Mouse (Mus musculus): ENCODE results near the gene Pter.

The Pter gene

GRCm38 (mm10) chr2:12923804-12924591 is at the start of gene Pter:
Gene Pter (plus strand): TSS chr2:12924041.
- Histone ChIP-seq H3K27me3 (ENCODE audit: insufficient read depth, low read length) (no peaks in the 10 kb centered on the region), H3K9me3 (ENCODE audit: low read length) (peaks cover 5% of the 10 kb centered on the region; the same call in 1 of the 2 replicates), H3K36me3 (ENCODE audit: insufficient read depth, low read length) (no peaks in the 10 kb centered on the region), H3K4me1 (replicated peaks; ENCODE audit: low read depth, low read length) (peaks cover 18% of the 10 kb centered on the region), H3K4me3 (replicated peaks; ENCODE audit: low read length) (peak within 1 kb of the TSS; percentile 78)
- no peak for TF ChIP-seq CTCF (conservative IDR thresholded peaks at IDR 0.05; ENCODE audit: low read length)
- TF ChIP-seq NANOG (IDR thresholded peaks at IDR 0.05; ENCODE audit: borderline replicate concordance, low read length) = no peak
- TF ChIP-seq POU5F1 (IDR thresholded peaks at IDR 0.05; ENCODE audit: borderline replicate concordance, low read length) = no peak

GRCm38 (mm10) chr2:12874232-12874631 is 49.6 kb upstream of the Pter start:
- Histone ChIP-seq H3K9me3 (ENCODE audit: low read length) (no peaks in the 10 kb centered on the region), H3K4me3 (replicated peaks; ENCODE audit: low read length) (no peak overlapping the region), H3K4me1 (replicated peaks; ENCODE audit: low read depth, low read length) (no peaks in the 10 kb centered on the region), H3K36me3 (ENCODE audit: insufficient read depth, low read length) (no peaks in the 10 kb centered on the region), H3K27me3 (ENCODE audit: insufficient read depth, low read length) (no peaks in the 10 kb centered on the region)
- no peak for TF ChIP-seq NANOG (IDR thresholded peaks at IDR 0.05; ENCODE audit: borderline replicate concordance, low read length)
- no peak for TF ChIP-seq POU5F1 (IDR thresholded peaks at IDR 0.05; ENCODE audit: borderline replicate concordance, low read length)
- no peak for TF ChIP-seq CTCF (conservative IDR thresholded peaks at IDR 0.05; ENCODE audit: low read length)

GRCm38 (mm10) chr2:12879492-12879891 is 44.3 kb upstream of the Pter start:
- no peaks in the 10 kb centered on the region for H3K9me3 ChIP-seq (ENCODE audit: low read length)
- H3K36me3 ChIP-seq (ENCODE audit: insufficient read depth, low read length) = no peaks in the 10 kb centered on the region
- H3K4me1 ChIP-seq (replicated peaks; ENCODE audit: low read depth, low read length) = no peaks in the 10 kb centered on the region
- TF ChIP-seq NANOG (IDR thresholded peaks at IDR 0.05; ENCODE audit: borderline replicate concordance, low read length) (no peak), CTCF (conservative IDR thresholded peaks at IDR 0.05; ENCODE audit: low read length) (no peak), POU5F1 (IDR thresholded peaks at IDR 0.05; ENCODE audit: borderline replicate concordance, low read length) (no peak)
- no peak overlapping the region for H3K4me3 ChIP-seq (replicated peaks; ENCODE audit: low read length)
- H3K27me3 ChIP-seq (ENCODE audit: insufficient read depth, low read length) = no peaks in the 10 kb centered on the region

GRCm38 (mm10) chr2:12881009-12881408 is 42.8 kb upstream of the Pter start:
- no peaks in the 10 kb centered on the region for H3K36me3 ChIP-seq (ENCODE audit: insufficient read depth, low read length)
- no peaks in the 10 kb centered on the region for H3K27me3 ChIP-seq (ENCODE audit: insufficient read depth, low read length)
- no peaks in the 10 kb centered on the region for H3K4me1 ChIP-seq (replicated peaks; ENCODE audit: low read depth, low read length)
- no peaks in the 10 kb centered on the region for H3K9me3 ChIP-seq (ENCODE audit: low read length)
- H3K4me3 ChIP-seq (replicated peaks; ENCODE audit: low read length) = no peak overlapping the region
- TF ChIP-seq POU5F1 (IDR thresholded peaks at IDR 0.05; ENCODE audit: borderline replicate concordance, low read length) (no peak), CTCF (conservative IDR thresholded peaks at IDR 0.05; ENCODE audit: low read length) (no peak), NANOG (IDR thresholded peaks at IDR 0.05; ENCODE audit: borderline replicate concordance, low read length) (no peak)

- no peak for TF ChIP-seq CTCF (conservative IDR thresholded peaks at IDR 0.05; ENCODE audit: low read length)
- no peaks in the 10 kb centered on the region for H3K27me3 ChIP-seq (ENCODE audit: insufficient read depth, low read length)
- H3K4me3 ChIP-seq (replicated peaks; ENCODE audit: low read length) = no peak overlapping the region
- no peaks in the 10 kb centered on the region for H3K4me1 ChIP-seq (replicated peaks; ENCODE audit: low read depth, low read length)
- H3K36me3 ChIP-seq (ENCODE audit: insufficient read depth, low read length) = no peaks in the 10 kb centered on the region
- no peaks in the 10 kb centered on the region for H3K9me3 ChIP-seq (ENCODE audit: low read length)
Measured at GRCm38 (mm10) chr2:12883276-12883914, 40.4 kb upstream of the Pter start.

- H3K4me1 ChIP-seq (replicated peaks; ENCODE audit: low read depth, low read length) = no peaks in the 10 kb centered on the region
- H3K36me3 ChIP-seq (ENCODE audit: insufficient read depth, low read length) = no peaks in the 10 kb centered on the region
- no peak for TF ChIP-seq CTCF (conservative IDR thresholded peaks at IDR 0.05; ENCODE audit: low read length)
- TF ChIP-seq POU5F1 (IDR thresholded peaks at IDR 0.05; ENCODE audit: borderline replicate concordance, low read length) = no peak
- TF ChIP-seq NANOG (IDR thresholded peaks at IDR 0.05; ENCODE audit: borderline replicate concordance, low read length) = no peak
- H3K9me3 ChIP-seq (ENCODE audit: low read length) = no peaks in the 10 kb centered on the region
- H3K27me3 ChIP-seq (ENCODE audit: insufficient read depth, low read length) = no peaks in the 10 kb centered on the region
- H3K4me3 ChIP-seq (replicated peaks; ENCODE audit: low read length) = no peak overlapping the region
Measured at GRCm38 (mm10) chr2:12887015-12887414, 36.8 kb upstream of the Pter start.

GRCm38 (mm10) chr2:12905786-12906185 is 18.1 kb upstream of the Pter start:
- no peaks in the 10 kb centered on the region for H3K36me3 ChIP-seq (ENCODE audit: insufficient read depth, low read length)
- no peak for TF ChIP-seq CTCF (conservative IDR thresholded peaks at IDR 0.05; ENCODE audit: low read length)
- TF ChIP-seq POU5F1 (IDR thresholded peaks at IDR 0.05; ENCODE audit: borderline replicate concordance, low read length) = no peak
- no peak for TF ChIP-seq NANOG (IDR thresholded peaks at IDR 0.05; ENCODE audit: borderline replicate concordance, low read length)
- H3K4me3 ChIP-seq (replicated peaks; ENCODE audit: low read length) = no peak overlapping the region
- H3K9me3 ChIP-seq (ENCODE audit: low read length) = no peaks in the 10 kb centered on the region
- H3K4me1 ChIP-seq (replicated peaks; ENCODE audit: low read depth, low read length) = no peaks in the 10 kb centered on the region
- H3K27me3 ChIP-seq (ENCODE audit: insufficient read depth, low read length) = no peaks in the 10 kb centered on the region

- Histone ChIP-seq H3K4me3 (replicated peaks; ENCODE audit: low read length) (no peak overlapping the region), H3K9me3 (ENCODE audit: low read length) (0 out of 2 replicates have a peak, but pooled peaks cover 3% of the 10 kb centered on the region), H3K27me3 (ENCODE audit: insufficient read depth, low read length) (no peaks in the 10 kb centered on the region), H3K4me1 (replicated peaks; ENCODE audit: low read depth, low read length) (peaks cover 18% of the 10 kb centered on the region), H3K36me3 (ENCODE audit: insufficient read depth, low read length) (no peaks in the 10 kb centered on the region)
- TF ChIP-seq NANOG (IDR thresholded peaks at IDR 0.05; ENCODE audit: borderline replicate concordance, low read length) (no peak), CTCF (conservative IDR thresholded peaks at IDR 0.05; ENCODE audit: low read length) (no peak), POU5F1 (IDR thresholded peaks at IDR 0.05; ENCODE audit: borderline replicate concordance, low read length) (no peak)
Measured at GRCm38 (mm10) chr2:12925643-12926042, 1.8 kb downstream of the Pter start.
